Mouse (Mus musculus): Measurements from ENCODE around the gene Emc7. TPM values are rescaled to one million over a fixed set of nuclear protein-coding genes. Genes with fewer than 3 reads are reported as not detected.
A peak's percentile ranks its signal among the peaks of the same experiment; 100 is the strongest.

Gene Emc7
- total RNA-seq, 2 experiments from 2014 or later: 7.8 to 15.4 TPM

DNA sequence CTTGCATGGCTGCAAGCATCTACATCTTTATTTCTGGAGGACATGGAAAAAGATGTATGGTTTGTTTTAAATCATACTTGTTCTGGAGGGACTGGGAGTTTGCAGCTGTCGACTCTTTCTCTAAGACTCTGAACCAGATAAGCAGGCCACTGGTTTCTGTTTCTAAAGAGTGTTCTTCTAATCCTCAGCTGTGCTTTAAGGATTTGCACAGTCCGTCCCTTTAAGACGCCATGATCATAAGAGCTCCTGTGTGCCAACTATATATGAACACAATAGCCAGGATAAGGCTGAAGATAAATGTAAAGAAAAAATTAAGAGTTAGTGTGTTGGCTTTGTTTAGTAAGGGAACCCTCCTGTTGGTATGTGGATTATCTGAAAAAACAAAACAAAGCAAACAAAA lies 61.9 kb downstream of the Emc7 start:
- no peak for ATAC-seq (replicated peaks; ENCODE audit: poor library complexity, severe bottlenecking)

DNA sequence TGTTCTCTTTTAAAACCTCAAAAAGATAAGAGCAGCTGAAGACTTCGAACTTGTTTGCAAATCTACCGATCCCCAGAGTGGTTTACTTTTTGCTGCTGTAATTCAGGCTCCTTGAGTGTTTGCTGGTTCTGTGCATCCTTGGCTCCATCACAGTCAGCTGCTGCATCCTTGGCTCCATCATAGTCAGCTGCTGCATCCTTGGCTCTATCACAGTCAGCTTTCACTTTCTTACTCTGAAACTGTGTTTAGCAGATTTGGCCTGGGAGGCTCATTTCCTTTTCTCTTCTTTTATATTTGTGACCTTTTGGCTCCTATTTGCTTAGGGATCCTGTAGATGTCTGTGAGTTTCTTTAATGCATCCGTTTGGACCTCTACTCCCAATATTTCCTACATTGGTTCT lies 62.4 kb downstream of the Emc7 start:
- no peak for ATAC-seq (replicated peaks; ENCODE audit: poor library complexity, severe bottlenecking)

DNA sequence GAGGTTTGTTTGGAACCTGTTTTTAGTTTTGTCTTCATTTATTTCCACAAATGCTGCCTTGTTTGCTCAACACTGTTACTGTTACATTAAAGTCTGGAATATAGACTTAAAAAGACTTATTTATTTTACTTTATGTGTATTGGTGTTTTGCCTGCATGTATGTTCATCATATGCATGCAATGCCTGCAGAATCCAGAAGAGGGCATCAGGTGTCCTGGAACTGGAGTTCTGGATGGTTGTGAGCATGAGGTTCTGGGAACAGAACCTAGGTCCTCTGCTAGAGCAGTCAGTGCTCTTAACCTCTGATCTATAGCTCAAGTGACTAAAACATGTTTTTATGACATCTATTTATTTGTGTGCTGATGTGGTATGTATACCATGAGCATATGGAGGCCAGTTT lies 63.7 kb downstream of the Emc7 start:
- no peak for ATAC-seq (replicated peaks; ENCODE audit: poor library complexity, severe bottlenecking)

DNA sequence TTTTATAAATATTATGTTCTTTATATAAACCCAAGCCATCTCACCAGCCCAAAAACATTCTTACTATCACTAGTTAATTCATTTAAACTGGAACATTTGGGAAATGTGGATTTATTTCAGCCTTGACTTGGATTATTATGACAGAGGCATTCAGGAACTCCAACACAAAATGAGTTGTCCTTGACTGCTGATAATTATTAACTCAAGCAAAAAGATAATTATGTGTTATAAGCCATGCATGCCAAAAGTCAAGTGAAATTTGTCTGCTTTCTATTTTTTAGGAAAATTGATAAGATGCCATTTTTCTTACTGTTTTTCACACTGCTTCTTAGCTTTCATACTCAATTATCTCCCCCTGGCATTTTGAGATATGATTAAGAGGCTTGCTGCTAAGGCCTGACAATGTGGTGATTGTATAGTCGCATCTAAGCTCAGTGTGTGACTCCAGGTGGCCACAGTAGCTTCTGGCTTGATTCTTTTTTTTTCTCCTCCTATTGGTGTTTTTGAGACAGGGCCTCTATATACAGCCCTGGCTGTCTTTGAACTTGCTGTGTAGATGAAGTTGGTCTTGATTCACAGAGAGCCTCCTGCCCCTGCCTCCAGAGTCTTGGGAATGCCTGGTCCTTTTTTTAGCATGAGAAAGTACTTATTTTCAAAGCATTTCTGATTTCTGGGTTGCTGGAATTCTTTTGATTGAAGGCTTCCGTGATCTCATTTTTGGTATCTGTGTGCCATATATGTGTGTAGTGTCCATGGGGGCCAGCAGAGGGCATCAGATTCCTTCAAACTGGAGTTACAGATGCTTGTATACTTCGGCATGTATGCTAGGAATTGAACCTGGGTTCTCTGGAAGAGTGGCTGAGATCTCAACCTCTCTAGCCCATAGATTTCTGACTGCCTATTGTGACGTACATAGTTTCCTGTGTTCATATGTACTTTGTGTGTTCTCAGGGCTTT lies 66.0 kb downstream of the Emc7 start:
- 0 out of 2 replicates have a peak, but pooled peaks have one; percentile 44 for ATAC-seq (replicated peaks; ENCODE audit: poor library complexity, severe bottlenecking)

Other genes starting within 250 kb of the Emc7 start
- 17.3 and 26.8 TPM in 2 replicates for gene Lpcat4, start 215.5 kb upstream of the Emc7 start, total RNA-seq (2014; fragmentation: Nextera tagmentation)
- 7.7 and 10.6 TPM in 2 replicates for gene Lpcat4, start 215.5 kb upstream of the Emc7 start, total RNA-seq (2017)
- gene Nutm1, start 195.7 kb upstream of the Emc7 start, total RNA-seq (2014; fragmentation: Nextera tagmentation): not detected in 2 replicates
- gene Nutm1, start 195.7 kb upstream of the Emc7 start, total RNA-seq (2017): not detected in 2 replicates
- 139 and 177 TPM in 2 replicates for gene Nop10, start 193.1 kb upstream of the Emc7 start, total RNA-seq (2014; fragmentation: Nextera tagmentation)
- gene Nop10, start 193.1 kb upstream of the Emc7 start, total RNA-seq (2017): 220 and 244 TPM in 2 replicates
- 57.3 and 62.2 TPM in 2 replicates for gene Slc12a6, start 189.2 kb upstream of the Emc7 start, total RNA-seq (2014; fragmentation: Nextera tagmentation)
- gene Slc12a6, start 189.2 kb upstream of the Emc7 start, total RNA-seq (2017): 51.3 and 51.8 TPM in 2 replicates
- 0.75 TPM in 1 of 2 replicates, not detected in the other for gene Gm21985, start 188.7 kb upstream of the Emc7 start, total RNA-seq (2014; fragmentation: Nextera tagmentation)
- gene Gm21985, start 188.7 kb upstream of the Emc7 start, total RNA-seq (2017): 0.36 TPM in 1 of 2 replicates, not detected in the other
- 58.9 and 83.9 TPM in 2 replicates for gene Emc4, start 87.0 kb upstream of the Emc7 start, total RNA-seq (2014; fragmentation: Nextera tagmentation)
- 73.6 and 78.2 TPM in 2 replicates for gene Emc4, start 87.0 kb upstream of the Emc7 start, total RNA-seq (2017)
- 18.0 and 18.1 TPM in 2 replicates for gene Katnbl1, start 75.8 kb upstream of the Emc7 start, total RNA-seq (2014; fragmentation: Nextera tagmentation)
- gene Katnbl1, start 75.8 kb upstream of the Emc7 start, total RNA-seq (2017): 16.4 and 18.1 TPM in 2 replicates
- gene Chrm5, start 25.8 kb downstream of the Emc7 start, total RNA-seq (2014; fragmentation: Nextera tagmentation): not detected in 2 replicates
- gene Chrm5, start 25.8 kb downstream of the Emc7 start, total RNA-seq (2017): not detected in 2 replicates
- gene Aven, start 38.0 kb downstream of the Emc7 start, total RNA-seq (2014; fragmentation: Nextera tagmentation): 8.5 and 25.0 TPM in 2 replicates
- 23.5 and 26.0 TPM in 2 replicates for gene Aven, start 38.0 kb downstream of the Emc7 start, total RNA-seq (2017)